Mouse (Mus musculus) lung, postnatal 0 days (tissue): Measurements from ENCODE around the gene Ikzf1.

Experiments used
- CTCF ChIP-seq: IDR thresholded peaks from 2 replicates; pipeline ENCODE4 v1.5.1; 2016; ENCODE audit warnings: antibody characterized with exemption, mild to moderate bottlenecking
- EP300 ChIP-seq: IDR thresholded peaks from 2 replicates; pipeline ENCODE4 v1.6.1; 2016; ENCODE audit warnings: antibody characterized with exemption, mild to moderate bottlenecking, control low read depth

GRCm38 (mm10) chr11:11776822-11777174 is 92.0 kb downstream of the Ikzf1 start:
- no peak for TF ChIP-seq EP300
- TF ChIP-seq CTCF, result 0 out of 2 replicates have a peak, but pooled peaks have one; percentile 13
